Mouse (Mus musculus): ENCODE measurements around the gene Zfp324. TPM values are rescaled to one million over a fixed set of nuclear protein-coding genes. Genes with fewer than 3 reads are reported as not detected.
"Not testable (repeated sequence)": the region's sequence is repeated elsewhere in the genome, so short reads cannot be mapped to it uniquely, and the experiment has no call there.

The Zfp324 gene
- polyA plus RNA-seq (2015; fragmentation: Nextera tagmentation; extraction: Ambion mirVana), result 14.2 and 15.2 TPM in 2 replicates

DNA sequence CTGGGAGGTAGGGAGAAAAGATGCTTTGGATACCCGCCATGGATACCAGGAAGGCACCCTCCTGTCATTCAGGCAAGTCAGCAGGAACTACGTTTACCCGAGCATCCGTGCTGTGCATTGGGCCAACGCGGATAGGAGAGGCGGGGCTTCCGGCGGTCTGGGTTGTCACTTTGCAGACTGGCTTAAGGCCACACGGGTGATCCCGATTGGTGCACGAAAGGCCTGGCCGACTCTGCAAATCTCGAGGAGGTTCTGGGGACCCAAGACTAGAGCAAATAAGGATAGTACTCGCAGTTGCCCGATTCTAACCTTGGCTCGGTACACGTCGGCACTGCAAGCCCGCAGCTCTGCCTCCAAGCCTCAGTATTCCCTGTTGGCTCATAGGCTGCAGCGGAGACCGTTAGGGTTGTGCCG is at the start of gene Zfp324:
Gene Zfp324, plus strand, starts transcription at position 161 of the 414 bp plus-strand sequence.
- under 1% methylated on average over 23 of the region's 23 CpGs for WGBS
- Histone ChIP-seq H3K27ac (peak within 1 kb of the TSS; percentile 89), H3K4me2 (peak within 1 kb of the TSS; percentile 86), H3K36me3 (peaks cover 23% of the 10 kb centered on the region), H3K9me3 (no peaks in the 10 kb centered on the region), H3K27me3 (no peaks in the 10 kb centered on the region), H3K4me3 (peak within 1 kb of the TSS; percentile 79), H3K9ac (peak within 1 kb of the TSS; percentile 87), H3K4me1 (peaks cover 16% of the 10 kb centered on the region)
- peak; percentile 84 for ATAC-seq (ENCODE audit: insufficient number of reproducible peaks, insufficient read depth, low FRiP score, low TSS enrichment, low read depth)

DNA sequence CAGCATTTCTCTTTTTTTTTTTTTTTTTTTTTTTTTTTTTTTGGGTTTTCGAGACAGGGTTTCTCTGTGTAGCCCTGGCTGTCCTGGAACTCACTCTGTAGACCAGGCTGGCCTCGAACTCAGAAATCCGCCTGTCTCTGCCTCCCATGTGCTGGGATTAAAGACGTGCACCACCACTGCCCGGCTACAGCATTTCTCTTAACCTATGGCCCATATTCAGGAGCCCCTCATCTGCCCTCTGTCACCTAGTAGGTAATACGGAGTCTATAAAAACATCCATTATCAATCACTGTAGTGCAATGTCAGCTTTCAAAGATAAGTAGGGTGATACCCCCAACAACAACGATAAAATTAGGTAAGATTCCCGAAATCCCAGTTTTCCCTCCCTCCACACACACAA is 45.1 kb upstream of the Zfp324 start:
- H3K27ac ChIP-seq; H3K9me3 ChIP-seq; ATAC-seq (ENCODE audit: insufficient number of reproducible peaks, insufficient read depth, low FRiP score, low TSS enrichment, low read depth); H3K9ac ChIP-seq; H3K27me3 ChIP-seq; H3K4me2 ChIP-seq; H3K4me3 ChIP-seq: not testable (repeated sequence)
- WGBS, result 88% methylated on average over 7 of the region's 8 CpGs
- H3K36me3 ChIP-seq, result peaks cover 24% of the 10 kb centered on the region
- H3K4me1 ChIP-seq, result peaks cover 16% of the 10 kb centered on the region

DNA sequence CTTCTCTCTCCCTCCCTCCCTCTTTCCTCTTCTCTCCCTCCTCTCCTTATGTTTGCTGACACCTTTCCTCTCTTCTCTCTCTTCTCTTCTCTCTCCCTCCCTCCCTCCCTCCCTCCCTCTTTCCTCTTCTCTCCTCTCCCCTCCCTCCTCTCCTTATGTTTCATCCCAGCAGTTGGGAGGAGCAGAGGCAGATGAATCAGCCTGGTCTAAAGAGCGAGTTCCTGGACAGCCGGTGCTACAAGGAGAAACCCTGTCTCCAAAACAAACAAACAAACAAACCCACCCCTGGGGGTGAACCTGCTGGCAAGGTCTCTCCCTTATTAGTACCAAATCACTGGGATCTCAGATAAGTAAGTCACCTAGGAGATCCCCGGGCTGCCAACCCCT is 44.3 kb upstream of the Zfp324 start:
- Histone ChIP-seq H3K36me3 (peaks cover 33% of the 10 kb centered on the region), H3K27me3 (peaks cover 10% of the 10 kb centered on the region), H3K4me2 (peak overlapping the region; percentile 96), H3K4me1 (peaks cover 17% of the 10 kb centered on the region), H3K27ac (peak overlapping the region; percentile 93), H3K4me3 (peak overlapping the region; percentile 96), H3K9me3 (no peaks in the 10 kb centered on the region), H3K9ac (peak overlapping the region; percentile 93)
- WGBS, result 0% methylated on average over 3 of the region's 3 CpGs
- ATAC-seq (ENCODE audit: insufficient number of reproducible peaks, insufficient read depth, low FRiP score, low TSS enrichment, low read depth), result no peak

DNA sequence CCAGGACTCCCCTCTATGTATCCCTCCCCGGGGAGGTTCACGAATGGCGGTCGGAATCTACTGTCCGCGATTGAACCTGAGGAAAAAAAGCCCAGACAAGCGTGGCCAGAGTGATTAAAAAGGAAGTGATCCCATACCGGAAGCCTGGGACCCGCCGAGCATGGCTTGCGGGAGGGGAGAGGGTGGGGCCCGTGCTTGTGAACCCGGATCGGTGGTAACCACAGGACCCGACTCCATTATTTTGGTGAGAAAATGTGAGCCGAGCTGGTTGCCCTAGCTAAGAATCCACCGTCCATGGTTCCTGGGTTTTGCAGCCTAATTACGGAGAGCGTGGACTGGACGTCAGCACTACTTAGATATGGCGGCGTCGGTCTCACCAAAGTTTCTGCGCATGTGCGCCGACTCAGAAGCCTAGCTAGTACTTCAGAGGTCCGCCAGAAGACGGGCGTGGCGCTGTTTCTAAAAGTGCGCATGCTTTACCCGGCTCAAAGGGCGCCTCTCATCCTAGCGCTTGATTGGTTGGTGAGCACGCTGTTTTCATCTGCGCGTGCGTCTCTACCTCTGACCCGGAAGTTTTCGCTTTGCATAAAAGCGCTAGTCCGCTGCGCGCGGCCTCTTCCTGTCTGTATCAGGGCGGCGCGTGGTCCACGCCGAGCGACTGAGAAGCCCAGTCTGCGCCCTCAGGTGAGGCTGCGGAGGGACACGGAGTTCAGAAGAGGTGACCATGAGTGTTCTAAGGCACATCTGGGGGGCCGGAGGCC is 43.8 kb upstream of the Zfp324 start, which contains the start of gene Rps5:
Gene Rps5, plus strand, starts transcription at position 586 of the 761 bp plus-strand sequence.
- Histone ChIP-seq H3K9ac (peak within 1 kb of the TSS; percentile 93), H3K4me2 (peak within 1 kb of the TSS; percentile 96), H3K9me3 (no peaks in the 10 kb centered on the region), H3K27me3 (peaks cover 16% of the 10 kb centered on the region), H3K4me1 (peaks cover 23% of the 10 kb centered on the region), H3K36me3 (peaks cover 38% of the 10 kb centered on the region), H3K4me3 (peak within 1 kb of the TSS; percentile 96), H3K27ac (peak within 1 kb of the TSS; percentile 93)
- peak; percentile 98 for ATAC-seq (ENCODE audit: insufficient number of reproducible peaks, insufficient read depth, low FRiP score, low TSS enrichment, low read depth)
- under 1% methylated on average over 55 of the region's 55 CpGs for WGBS

DNA sequence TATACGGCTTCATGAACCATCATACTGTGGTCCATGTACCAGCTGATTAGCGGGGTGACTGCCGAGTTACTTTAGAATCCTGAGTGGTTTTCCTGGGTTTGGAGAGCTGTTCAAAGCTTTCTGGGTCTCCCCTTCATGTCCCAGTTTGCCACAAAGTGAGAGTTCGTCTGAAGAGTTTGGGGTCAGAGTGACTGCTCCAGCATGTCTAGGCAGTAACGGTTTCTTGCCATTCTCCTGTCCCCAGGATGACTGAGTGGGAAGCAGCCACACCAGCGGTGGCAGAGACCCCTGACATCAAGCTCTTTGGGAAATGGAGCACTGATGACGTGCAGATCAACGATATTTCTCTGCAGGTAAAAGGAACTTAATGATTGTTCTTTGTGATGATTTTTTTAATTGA is 42.9 kb upstream of the Zfp324 start:
- H3K4me2 ChIP-seq, result peak overlapping the region; percentile 96
- H3K9me3 ChIP-seq, result no peaks in the 10 kb centered on the region
- peak overlapping the region; percentile 93; the same call in 1 of the 2 replicates for H3K27ac ChIP-seq
- peaks cover 24% of the 10 kb centered on the region for H3K27me3 ChIP-seq
- ATAC-seq (ENCODE audit: insufficient number of reproducible peaks, insufficient read depth, low FRiP score, low TSS enrichment, low read depth), result no peak
- H3K9ac ChIP-seq, result peak overlapping the region; percentile 93
- WGBS, result 1% methylated on average over 8 of the region's 8 CpGs
- peaks cover 42% of the 10 kb centered on the region for H3K36me3 ChIP-seq
- peak overlapping the region; percentile 96 for H3K4me3 ChIP-seq
- H3K4me1 ChIP-seq, result peaks cover 30% of the 10 kb centered on the region

DNA sequence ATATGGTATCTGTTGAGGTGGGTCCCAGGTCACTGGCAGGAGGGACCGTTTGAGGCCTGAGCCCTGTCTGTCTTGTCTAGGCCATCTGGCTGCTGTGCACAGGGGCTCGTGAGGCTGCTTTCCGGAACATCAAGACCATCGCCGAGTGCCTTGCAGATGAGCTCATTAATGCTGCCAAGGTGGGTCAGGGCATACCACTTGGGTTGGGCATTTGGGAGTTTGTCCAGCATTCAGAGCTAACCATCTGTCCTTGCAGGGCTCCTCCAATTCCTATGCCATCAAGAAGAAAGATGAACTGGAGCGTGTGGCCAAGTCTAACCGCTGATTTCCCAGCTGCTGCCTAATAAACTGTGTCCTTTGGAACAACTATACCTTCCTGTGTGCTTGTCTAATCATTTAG is 39.3 kb upstream of the Zfp324 start:
- Histone ChIP-seq H3K4me1 (peaks cover 36% of the 10 kb centered on the region), H3K4me3 (no peak overlapping the region), H3K9me3 (no peaks in the 10 kb centered on the region), H3K27ac (no peak overlapping the region), H3K36me3 (peaks cover 46% of the 10 kb centered on the region), H3K9ac (no peak overlapping the region), H3K4me2 (no peak overlapping the region), H3K27me3 (peaks cover 40% of the 10 kb centered on the region)
- no peak for ATAC-seq (ENCODE audit: insufficient number of reproducible peaks, insufficient read depth, low FRiP score, low TSS enrichment, low read depth)
- WGBS, result 84% methylated on average over 7 of the region's 7 CpGs

DNA sequence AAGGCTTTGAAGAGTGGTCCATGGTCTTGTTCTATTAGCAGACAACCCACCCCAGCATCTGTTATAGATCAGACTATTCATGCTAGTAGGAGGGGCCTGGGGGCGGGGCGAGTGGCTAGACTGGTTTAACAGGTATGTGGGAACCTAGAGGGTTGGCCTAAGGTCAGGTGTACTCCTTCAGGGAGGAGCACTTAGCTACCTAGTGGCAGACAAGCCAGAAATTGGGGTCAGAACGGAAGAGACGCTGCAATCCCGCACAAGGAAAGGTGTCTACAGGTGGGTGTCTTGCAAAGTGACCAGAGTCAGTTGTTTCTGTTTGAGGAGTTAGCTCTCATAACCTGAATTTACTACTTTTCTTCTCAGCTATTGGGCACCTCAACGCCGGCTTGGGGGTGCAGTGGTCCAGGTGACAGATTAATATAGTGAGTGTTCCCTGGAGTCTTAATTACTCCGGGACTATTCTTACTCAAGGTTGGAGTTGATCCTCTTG is 38.4 kb upstream of the Zfp324 start, which contains the start of gene Rnf225:
Gene Rnf225, plus strand, starts transcription at position 226 of the 490 bp plus-strand sequence.
- Histone ChIP-seq H3K9me3 (no peaks in the 10 kb centered on the region), H3K27me3 (peaks cover 40% of the 10 kb centered on the region), H3K4me3 (peak within 1 kb of the TSS; percentile 40), H3K4me2 (peak within 1 kb of the TSS; percentile 69), H3K36me3 (peaks cover 46% of the 10 kb centered on the region), H3K9ac (peak within 1 kb of the TSS; percentile 74), H3K4me1 (peaks cover 36% of the 10 kb centered on the region), H3K27ac (no peak within 1 kb of the TSS)
- 18% methylated on average over 8 of the region's 8 CpGs for WGBS
- peak; percentile 63; the same call in 1 of the 2 replicates for ATAC-seq (ENCODE audit: insufficient number of reproducible peaks, insufficient read depth, low FRiP score, low TSS enrichment, low read depth)

DNA sequence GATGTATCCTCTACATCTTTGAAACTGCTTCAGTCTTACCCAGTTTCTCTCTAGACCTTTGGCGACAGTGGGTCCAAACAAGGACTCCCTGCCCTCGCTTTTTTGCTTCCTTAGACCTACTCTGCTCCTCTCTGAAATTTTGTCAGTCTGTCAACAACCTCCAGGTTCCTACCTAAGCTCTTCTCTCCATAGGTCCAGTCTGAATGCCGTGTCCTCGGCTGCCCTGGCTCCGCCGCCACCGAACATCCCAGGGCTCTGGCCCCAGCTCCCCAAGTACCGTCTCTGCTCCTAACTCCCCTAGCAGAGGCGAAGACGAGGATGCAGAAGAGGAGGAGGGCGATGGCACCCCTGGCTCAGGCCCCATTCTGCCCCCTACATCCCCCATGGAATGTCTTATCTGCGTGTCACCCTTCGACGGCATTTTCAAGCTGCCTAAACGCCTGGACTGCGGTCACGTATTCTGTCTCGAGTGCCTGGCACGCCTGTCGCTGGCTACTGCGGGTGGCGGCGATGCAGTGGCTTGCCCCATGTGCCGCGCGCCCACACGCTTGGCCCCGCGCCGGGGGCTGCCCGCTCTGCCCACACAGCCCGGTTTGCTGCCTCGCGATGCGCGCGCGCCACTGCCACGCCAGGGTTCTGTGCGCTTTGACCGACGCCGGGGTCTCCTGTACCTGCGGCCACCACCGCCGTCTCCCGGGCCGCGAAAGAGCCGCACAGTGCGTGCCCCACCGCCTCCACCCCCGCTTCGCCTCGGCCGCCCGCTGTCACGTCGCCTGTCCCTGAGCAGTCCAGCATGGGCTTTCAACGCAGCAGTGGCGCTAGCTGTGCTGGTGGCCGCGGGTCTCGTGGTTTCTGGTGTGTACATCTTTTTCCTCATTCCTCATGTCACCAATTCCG is 37.7 kb upstream of the Zfp324 start:
- WGBS, result 4% methylated on average over 65 of the region's 65 CpGs
- Histone ChIP-seq H3K4me1 (peaks cover 34% of the 10 kb centered on the region), H3K27ac (no peak overlapping the region), H3K4me2 (peak overlapping the region; percentile 69), H3K36me3 (peaks cover 46% of the 10 kb centered on the region), H3K27me3 (peaks cover 40% of the 10 kb centered on the region), H3K9ac (peak overlapping the region; percentile 74), H3K4me3 (peak overlapping the region; percentile 40), H3K9me3 (no peaks in the 10 kb centered on the region)
- ATAC-seq (ENCODE audit: insufficient number of reproducible peaks, insufficient read depth, low FRiP score, low TSS enrichment, low read depth), result peak; percentile 43; the same call in 1 of the 2 replicates

DNA sequence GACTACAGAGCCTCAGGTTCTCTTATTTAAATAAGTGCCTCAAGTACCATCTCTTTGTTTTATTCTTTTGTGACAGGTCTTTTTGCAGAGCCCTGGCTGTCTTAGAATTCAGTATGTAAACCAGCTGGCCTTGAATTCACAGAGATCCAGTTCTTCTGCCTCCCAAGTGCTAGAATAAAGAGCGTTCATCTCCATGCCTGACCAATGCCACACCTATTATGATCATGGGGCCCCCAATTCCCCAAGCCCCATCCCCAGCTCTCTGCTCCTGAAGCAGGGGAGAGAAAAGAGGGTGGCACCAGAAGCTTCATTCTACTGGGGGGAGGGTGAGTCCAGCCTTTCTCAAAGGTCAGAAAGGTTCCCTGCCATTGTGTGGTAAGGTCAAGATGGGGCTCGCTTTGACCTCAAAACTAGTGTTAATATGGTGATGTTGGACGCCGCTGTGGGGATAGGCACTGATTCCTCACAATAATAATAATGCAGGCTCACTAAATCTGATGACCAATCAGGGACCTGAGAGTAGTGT is 32.0 kb upstream of the Zfp324 start:
- no peak overlapping the region for H3K27ac ChIP-seq
- no peak overlapping the region for H3K4me2 ChIP-seq
- ATAC-seq (ENCODE audit: insufficient number of reproducible peaks, insufficient read depth, low FRiP score, low TSS enrichment, low read depth), result no peak
- H3K4me3 ChIP-seq, result no peak overlapping the region
- H3K9me3 ChIP-seq, result no peaks in the 10 kb centered on the region
- no peak overlapping the region for H3K9ac ChIP-seq
- 0 out of 2 replicates have a peak, but pooled peaks cover 4% of the 10 kb centered on the region for H3K36me3 ChIP-seq
- H3K4me1 ChIP-seq, result no peaks in the 10 kb centered on the region
- peaks cover 6% of the 10 kb centered on the region for H3K27me3 ChIP-seq
- WGBS, result 71% methylated on average over 4 of the region's 4 CpGs

DNA sequence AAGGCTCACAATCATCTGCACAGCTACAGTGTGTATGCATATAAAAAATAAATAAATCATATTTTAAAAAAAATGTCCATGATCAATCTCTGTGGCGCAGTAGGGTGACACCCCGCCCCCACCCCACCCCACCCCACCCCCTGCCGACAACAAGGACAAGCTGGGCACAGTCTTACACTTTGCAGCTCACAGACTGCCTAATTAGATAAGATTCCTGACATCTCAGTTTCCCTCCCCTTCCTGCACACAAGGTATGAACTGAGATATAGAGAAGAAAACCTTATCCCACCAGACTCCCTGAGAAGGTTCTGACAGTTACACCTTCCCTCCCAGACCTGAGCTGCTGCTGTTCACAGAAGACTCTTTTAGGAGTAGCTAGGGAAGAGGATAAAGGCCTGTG is 30.8 kb upstream of the Zfp324 start:
- no peak overlapping the region for H3K4me2 ChIP-seq
- no peak overlapping the region for H3K9ac ChIP-seq
- no peak overlapping the region for H3K4me3 ChIP-seq
- WGBS, result 75% methylated on average over 3 of the region's 3 CpGs
- H3K36me3 ChIP-seq, result 0 out of 2 replicates have a peak, but pooled peaks cover 4% of the 10 kb centered on the region
- H3K27ac ChIP-seq, result no peak overlapping the region
- H3K27me3 ChIP-seq, result no peaks in the 10 kb centered on the region
- ATAC-seq (ENCODE audit: insufficient number of reproducible peaks, insufficient read depth, low FRiP score, low TSS enrichment, low read depth), result no peak
- H3K9me3 ChIP-seq, result no peaks in the 10 kb centered on the region
- H3K4me1 ChIP-seq, result no peaks in the 10 kb centered on the region

DNA sequence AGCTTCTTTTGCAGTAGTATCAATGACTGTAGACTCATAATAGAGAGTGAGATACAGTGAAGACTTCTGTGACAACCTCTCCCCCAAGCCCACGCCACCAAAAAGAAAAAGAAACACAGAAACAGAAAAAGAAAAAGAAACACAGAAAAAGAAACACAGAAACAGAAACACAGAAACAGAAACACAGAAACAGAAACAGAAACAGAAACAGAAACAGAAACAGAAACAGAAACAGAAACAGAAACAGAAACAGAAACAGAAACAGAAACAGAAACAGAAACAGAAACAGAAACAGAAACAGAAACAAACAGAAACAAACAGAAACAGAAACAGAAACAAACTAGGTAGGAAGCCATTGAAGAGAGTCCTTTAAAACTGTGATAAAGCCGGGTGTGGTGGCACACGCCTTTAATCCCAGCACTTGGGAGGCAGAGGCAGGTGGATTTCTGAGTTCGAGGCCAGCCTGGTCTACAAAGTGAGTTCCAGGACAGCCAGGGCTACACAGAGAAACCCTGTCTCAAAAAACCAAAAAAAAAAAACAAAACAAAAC is 28.3 kb upstream of the Zfp324 start:
- H3K4me1 ChIP-seq; H3K27me3 ChIP-seq; H3K4me2 ChIP-seq; H3K36me3 ChIP-seq; H3K27ac ChIP-seq; H3K4me3 ChIP-seq; H3K9ac ChIP-seq; ATAC-seq (ENCODE audit: insufficient number of reproducible peaks, insufficient read depth, low FRiP score, low TSS enrichment, low read depth); H3K9me3 ChIP-seq: not testable (repeated sequence)
- WGBS, result 81% methylated on average over 4 of the region's 4 CpGs

Measured in embryonic facial prominence, embryonic 13.5 days (tissue).